Mouse (Mus musculus) c-Kit-positive CD71-positive TER-119-positive erythroid progenitor cells, embryonic 14.5 days (primary cell): ENCODE results near the gene B3galt5.
A peak's percentile ranks its signal among the peaks of the same experiment; 100 is the strongest.

Experiments
- DNase-seq: peaks from one replicate; pipeline ENCODE4 v3.0.0-alpha.2; 2013; ENCODE audit warnings: low spot score

The B3galt5 gene

DNA sequence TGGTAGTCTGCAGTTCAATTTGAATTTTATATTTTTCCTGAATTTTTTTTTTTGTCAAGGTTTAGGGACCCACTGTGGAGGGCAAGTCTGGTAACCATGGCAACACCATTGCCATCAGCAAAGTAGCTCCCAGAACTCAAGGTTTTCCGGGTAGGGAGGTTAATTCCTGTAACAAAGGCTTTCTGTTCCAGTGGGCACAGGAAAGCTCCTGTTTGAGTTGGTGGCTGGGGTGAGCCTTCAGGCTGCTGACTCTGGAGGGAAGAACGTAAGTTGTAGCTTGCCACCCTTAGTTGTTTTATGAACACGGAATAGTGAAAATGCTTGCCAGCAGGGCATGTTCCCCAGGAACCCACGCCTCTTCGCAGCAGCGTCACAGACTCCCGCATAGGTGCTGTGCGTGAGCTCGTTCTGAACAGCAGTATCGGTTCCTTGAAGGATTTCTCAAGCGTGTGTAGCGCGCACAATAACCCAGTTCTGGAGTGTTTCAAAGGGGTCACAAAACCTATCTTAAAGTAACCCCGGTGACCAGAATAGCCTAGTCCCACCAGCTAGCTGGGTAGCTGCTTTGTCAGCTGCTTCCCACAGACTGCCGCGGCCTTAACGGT, at the start of gene B3galt5:
Gene B3galt5 (plus strand): TSS at position 436 of the 605 bp plus-strand sequence.
- DNase-seq = no peak

DNA sequence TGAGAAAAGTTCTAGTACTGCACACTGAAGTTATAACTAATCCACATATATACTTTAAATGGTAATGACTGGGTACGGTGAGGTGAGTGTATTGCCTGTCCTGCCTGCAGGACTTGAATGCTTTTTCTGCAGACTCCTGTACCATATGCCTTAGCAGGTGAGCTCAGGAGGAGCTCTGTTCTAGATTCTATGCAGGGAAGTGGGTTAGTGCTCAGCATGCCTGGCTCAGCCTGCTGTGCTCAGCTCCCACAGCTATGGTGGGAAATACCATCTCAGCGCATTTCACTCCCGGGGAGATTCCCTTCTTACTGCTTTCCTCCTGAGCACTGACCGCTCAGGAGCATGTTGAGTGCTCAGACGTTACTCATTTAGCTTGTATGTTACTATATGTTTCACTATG, 48.0 kb upstream of the B3galt5 start:
- no peak for DNase-seq

DNA sequence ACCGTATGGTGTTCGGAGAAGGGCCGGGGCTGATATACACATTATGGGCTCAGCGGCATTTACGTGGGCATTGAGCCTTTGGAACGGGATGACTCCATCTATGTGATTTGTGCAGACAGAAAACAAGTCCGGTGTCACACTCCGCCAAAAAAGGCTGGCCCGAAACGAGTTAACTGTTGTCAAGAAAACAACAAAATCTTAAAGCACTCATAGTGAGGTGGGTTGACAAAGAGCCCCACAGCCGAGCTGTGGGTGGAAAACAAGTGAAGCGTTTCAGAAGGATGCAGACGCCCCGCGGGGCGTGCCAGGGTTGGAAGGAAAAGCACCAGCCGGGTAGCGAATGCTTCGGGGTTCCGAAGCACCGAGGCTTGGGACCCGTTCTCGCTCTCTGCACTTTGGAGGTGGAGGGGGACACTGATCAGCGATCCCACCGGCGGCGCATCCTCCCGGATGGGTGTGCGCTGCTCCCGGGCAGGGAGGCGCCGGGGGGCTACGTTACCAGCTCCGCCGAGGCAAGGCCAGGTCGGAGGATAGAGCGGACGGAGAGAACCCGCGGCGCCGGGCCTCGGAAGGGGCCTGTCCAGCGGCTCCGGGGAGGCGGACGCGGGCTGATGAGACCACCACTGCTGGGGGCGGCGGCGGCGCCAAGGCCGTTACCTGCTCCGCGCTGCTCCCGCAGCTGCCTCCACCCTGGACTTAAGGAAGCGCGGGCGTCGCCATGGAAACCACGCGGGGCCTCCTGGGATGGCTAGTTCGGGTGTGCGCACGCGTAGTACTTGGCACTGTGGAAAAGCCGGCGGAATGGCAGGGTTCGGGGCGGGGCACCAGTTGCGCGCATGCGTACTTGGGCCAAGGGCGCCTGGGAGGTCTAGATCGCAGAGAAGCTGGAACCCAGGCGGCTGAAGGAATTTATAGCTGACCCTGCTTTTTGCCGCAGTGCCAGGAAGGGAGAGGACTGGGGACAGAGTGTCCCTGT, 43.8 kb upstream of the B3galt5 start, which contains the start of gene Lca5l:
Gene Lca5l (minus strand): TSS at position 741 of the 976 bp plus-strand sequence.
- peak; percentile 97 for DNase-seq

DNA sequence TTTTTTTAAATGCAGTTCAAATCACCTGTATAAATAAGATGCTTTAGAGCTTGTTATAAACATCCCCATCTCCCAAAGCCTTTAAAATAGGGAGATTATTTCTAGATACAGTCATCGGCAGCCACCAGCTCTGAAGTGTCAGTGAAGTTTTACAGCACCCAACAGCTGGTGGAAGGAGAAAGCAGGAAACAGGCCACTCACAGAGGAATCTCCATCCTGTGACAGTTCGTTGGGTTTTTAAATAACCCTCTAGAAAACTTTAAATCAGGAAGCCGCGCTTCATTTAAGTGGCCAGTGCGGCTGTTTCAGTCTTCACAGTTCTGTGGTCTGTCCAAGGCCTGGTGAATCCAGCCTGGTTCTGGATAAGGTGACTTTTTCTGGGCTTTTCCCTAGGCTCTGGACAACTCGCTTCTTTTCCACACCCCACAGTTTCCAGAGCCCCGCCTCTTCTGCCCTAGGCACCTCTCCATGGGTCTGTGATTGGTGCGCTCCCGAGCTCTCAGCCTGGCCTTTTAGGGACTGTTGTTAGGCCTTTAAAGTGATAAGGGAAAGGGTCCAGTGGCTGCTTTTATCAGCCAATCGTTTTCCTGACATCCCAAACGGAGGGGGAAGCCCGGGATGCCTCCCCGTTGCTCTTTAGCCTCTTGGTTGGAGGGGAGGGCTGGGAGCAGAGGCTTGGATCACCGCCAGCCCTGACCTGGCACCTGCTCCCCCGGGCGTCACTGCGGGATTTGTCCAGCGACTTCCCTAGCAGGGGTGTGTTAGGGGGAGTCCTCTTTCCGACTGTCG, 35.5 kb upstream of the B3galt5 start, which contains the start of gene Sh3bgr:
Gene Sh3bgr (plus strand): TSS at position 538 of the 789 bp plus-strand sequence.
- DNase-seq = no peak

DNA sequence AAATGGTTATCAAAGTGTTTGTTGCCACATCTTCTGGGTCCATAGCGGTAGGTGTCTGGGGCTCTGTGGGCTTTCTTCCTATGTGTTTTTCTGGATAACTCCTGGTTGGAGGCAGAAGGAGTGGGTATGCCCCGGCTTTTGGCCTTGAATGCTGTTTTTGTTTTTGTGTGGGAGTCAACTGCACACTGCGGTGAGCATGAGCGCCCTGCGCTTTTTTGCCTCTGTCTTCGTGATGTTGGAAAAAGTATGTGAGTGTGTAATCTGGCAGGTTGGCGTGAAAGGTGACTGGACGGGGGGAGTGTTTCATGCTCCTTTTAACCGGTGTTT, 34.9 kb upstream of the B3galt5 start:
- no peak for DNase-seq

DNA sequence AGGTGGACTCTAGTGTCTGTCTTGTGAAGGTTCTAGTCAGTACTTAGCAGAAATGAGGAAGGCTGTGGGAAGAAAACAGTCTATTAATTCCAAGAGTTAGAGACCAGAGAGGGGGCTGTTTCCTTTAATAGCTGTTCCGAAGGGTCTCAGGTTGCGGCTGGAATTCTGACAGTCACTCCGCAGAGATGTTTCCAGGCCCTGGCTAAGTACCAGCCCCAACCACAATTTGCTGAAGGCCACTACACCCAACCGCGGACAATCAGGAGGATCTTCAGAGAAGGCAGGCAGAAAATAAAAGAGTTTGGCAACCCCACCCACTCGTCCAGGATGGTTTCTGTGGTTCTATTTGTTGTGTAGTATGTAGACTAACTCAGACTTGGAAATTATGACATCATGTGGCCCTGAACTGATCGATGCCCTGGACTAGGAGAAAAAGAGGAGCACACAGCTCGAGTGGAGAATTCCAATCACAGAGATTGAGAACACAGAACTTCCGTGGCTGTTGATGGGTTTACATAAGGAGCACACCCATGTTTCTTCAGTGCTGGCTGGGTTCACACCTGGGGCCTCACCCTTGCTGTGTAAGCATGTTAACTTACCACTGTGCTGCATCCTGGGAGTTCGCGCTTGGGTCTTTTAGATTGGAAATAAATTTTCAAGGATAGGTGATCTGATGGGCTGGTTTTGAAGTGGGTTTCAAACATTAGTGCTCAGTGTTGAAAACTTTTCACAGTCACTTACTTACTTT, 33.9 kb upstream of the B3galt5 start:
- no peak for DNase-seq

DNA sequence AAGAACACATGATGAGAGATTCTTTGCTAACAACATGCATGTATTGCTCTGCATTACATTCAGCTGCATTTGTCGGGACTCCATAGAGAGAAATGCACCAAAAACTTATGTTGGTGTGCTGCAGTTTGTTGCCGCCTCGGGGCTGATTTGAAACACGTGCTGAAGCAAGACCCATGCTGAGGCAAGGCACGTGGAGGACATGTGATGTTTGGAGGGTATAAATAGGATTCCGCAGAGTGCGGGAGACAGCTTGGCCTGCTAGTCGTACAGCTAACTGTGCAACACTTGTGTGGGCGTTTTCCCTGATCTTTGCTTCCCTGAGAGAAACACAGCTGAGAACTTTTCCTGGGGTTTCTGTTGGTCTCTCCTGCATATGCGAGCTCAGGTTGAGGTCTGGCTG, 25.8 kb upstream of the B3galt5 start:
- DNase-seq = no peak

DNA sequence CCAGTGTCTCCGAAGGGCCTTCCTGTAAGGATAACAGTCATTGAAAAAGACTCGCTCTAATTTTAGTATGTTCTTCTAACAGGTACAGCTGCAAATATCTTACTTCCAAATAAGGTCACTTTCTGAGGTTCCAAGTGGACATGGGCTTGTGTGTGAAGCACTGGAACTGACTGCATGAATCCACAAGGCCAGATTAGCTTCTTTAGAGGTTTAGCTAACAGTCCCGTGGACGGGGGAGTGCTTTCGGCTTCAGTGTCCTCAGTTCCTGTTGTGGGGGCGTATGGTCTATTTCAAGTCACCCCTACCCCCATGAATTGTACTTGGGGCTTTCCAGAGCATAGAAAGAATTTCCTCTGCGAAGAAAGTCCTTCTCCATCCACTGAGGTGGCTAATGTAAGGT, 24.7 kb upstream of the B3galt5 start:
- DNase-seq = no peak

DNA sequence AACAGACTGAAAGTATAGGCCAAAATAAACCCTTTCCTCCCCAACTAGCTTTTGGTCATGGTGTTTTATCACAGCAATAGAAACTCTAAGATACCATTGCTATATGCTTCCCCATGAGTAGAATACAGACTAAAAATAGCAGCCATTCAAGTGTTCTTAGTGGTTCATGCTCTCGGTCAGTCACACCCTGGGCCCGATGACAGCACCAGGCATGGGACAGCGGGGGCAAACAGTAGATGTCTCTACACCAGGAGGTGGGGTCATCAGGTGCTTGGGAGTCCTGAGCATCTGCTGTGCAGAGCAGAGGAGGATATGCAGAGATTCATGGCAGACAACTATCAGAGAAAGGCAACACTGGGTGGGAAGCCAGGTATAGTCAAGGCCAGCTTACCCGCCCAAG, 22.6 kb upstream of the B3galt5 start:
- no peak for DNase-seq

DNA sequence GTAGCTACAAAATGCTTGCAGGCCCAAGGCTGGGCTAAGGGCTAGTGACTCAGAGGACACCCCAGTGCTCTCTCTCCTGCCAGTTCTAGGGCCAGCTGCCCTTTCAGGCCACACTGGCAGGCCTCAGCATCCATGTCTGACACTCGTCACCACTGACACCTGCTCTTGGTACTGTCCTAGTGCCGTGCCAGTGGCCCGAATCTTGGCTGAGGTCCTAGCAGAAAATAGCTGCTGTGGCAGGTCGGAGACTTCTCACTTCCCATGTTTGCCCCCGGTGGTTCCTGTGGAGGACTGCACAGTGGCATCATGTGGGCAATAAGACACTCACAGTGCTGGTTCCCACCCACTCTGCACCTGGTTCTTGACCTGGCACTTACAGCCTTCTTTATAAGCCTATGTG, 14.1 kb upstream of the B3galt5 start:
- no peak for DNase-seq

DNA sequence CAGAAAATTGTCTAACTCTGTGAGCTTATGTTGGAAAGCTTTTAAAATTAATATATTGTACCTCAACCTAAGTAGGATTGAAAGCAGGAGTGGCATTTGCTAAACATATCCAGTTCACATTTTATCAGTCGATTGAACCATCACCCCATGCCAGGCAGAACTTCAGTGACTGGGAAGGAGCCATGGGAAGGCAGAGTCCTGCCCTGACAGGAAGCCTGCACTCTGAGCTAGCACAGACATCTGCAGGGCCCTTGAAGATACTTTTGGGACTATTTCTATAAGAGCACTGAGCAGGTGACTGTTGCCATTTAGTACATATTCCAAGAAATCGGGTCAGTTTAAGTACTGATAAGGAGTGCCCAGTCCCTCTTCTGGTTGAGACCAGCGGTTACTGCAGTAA, 13.6 kb upstream of the B3galt5 start:
- no peak for DNase-seq

DNA sequence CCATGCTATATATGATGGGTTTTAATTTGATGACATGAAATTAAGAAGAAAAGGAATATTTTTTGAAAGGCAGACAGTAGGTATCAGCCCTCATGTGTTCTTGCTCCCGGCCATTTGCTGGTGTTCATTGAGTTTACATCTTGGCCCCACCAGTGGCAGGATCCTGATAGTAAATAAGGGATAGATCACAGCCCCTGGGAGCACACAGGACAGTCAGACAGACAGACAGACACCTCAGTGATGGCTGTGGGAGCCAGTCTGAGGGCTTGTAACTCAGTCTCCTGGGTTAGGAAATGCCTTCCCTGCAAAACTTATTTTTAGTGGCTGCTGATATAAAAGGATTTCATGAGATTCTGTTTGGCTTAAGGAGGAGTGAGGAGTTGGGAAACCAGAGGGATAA, 13.1 kb upstream of the B3galt5 start:
- DNase-seq = no peak

DNA sequence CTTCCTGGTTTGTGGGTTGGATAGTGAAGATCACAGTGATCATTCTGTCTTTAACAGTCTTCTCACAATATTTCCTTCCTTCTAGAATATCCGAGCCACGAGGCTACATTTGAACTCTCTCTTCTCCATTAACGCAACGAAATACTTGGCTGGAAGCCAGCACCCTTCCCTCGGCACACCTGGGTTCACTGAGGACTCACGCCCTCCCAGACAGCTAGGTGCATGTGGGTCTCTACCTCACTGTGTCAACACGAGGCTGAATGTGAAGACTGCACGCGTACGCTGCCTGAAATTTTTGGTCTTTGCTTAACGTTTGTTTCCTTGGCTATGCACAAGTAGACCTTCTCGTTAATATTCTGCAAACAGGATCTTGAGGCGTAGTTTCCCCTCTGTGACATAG, 7.2 kb upstream of the B3galt5 start:
- no peak for DNase-seq

DNA sequence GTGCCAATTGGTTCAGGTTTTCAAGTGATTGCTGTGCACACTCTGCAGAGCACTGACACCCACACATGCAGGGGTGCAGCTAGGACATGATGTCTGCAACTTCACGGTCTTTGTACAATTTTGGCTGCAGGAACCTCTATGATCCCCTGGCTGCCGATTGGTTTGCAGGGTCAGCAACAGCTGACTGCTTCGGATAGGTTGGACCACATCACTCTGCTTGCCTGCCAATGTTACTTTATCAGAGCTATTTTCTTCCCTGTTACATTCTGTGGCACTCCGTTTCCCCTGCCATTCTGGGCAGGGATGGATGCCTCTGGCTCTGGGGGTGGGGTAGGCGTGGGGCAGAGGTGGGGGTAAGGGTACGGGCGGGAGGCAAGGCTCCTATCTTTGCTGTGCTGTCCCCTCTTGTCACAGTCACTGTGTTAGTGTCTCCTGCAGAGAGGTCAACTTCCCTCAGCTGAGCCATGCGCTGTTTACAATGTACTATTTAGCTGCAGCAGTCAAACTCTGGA, 6.5 kb upstream of the B3galt5 start:
- DNase-seq = no peak

DNA sequence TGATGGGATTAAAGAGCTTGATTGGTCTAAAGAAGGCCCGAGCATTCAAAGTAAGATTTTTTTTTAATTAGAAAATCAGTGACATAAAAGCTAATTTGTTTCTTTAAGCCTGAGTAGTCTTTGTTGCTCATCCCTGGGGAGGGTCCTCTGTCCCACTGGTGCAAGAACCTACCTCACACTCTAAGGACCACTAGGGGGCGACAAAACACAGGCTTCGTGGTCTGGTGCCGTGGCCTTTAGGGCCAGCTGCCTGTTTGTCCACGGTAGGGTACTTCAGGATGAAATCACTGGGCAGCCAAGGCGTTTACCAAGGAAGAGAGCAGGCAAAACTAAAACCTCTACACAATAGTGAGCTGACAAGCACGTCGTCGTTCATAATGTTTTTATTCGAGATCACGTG, 5.2 kb upstream of the B3galt5 start:
- peak; percentile 38 for DNase-seq

DNA sequence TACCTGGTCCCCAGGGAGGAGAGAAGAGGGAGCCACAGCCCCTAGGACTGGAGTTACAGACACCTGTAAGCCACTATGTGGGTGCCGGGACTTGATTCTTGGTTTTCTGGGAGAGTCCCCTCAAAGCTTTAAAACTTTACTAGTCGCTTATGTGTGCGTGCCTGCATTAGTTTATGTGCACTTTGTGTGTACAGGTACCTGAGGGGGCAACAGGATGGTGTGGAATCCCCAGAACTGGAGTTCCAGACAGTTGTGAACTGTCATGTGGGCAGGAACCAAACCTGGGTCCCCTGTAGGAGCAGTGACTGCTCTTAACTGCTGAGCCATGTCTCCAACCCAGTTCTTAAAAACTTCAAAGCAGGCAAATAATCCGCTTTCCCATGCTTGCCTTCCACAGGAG, 4.3 kb upstream of the B3galt5 start:
- DNase-seq = no peak

DNA sequence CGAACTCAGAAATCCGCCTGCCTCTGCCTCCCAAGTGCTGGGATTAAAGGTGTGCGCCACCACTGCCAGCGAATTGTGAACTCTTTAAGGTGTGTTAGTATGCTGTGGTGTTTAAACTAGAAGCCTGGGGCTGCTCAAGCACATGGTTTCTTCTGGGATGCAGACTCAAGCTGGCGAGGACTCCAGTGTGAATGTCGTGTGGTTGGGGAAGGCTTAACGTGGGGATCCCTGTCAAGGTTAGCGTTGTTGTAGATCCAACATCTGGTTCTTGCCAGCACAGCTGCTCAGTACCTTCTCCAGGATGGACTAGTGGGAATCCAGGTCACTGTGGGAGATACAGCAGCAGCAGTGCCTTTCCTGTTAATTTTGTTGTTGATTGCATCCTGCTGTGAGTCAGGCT, 3.6 kb upstream of the B3galt5 start:
- DNase-seq = no peak

DNA sequence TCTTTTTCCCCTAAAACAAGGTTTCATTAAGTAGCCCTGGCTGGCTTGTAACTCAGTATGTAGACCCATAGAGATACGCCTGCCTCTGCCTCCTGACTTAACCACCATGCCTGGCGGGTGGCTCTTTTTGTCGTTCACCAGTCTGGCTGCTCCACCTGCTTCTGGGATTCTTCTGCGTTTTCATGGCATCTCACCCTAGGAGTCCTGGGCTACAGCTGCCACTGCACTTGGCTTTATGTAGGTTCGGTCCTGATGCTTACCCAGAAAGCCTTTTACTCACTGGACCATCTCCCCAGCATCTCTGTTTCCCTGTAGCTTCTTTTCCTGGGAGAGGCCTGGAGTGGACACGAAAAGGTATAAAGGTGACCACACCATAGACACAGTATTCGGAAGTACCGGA, 1.6 kb upstream of the B3galt5 start:
- DNase-seq = no peak

DNA sequence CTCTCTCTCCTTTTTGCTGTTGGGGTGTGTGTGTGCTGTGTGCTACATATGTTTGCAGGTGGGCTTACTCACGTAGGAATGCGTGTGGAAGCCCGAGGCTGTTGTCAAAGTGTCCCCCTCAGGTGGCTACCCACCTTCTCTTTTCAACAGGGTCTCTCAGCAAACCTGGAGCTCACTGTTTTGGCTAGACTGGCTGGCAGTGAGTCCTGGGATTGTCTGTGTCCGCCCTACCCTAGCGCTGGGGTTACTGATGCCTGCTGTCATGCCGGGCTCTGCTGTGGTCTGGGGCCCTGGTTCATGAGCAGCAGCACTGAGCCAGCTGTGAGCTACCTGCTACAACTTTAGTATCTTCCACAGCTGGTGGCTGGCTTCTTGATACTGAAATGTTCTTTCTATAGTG, 8.9 kb downstream of the B3galt5 start:
- no peak for DNase-seq

DNA sequence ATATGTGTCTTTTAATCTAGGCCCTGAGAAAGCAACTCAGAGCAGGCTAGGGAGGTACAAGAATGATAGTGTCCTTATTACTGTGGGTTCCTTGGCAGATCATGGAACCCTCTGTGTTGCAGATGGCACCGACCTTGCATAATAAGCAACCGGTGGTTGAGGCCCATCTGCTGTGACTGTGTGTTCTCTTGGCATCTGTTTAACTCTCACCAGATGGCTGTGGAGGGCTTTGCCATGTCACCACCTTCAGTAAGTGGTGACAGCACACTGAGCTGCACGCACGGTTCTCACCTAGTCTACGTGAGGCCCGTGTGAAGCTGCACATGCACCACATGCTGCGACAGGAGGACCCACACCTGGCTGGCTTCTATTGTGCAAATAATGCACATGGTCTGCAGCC, 14.0 kb downstream of the B3galt5 start:
- DNase-seq = no peak

DNA sequence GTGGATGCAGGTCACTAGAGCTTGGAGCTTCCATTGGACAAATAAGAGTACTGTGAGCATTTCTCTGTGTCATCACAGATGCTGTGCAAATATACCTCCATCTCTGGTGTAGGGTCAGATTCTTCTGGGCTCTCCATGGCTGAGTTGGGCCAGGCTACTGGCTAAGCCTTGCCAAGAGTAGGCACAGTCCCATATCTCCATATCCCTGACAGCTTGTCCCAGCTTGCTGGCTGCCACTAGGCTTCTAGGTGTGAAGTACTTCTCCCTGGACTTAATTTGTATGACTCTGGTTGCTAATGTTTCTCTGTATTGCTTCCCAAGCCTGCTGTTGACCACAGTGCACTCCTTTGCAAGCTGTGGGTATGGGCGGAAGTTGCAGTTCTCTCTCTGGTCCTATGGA, 16.5 kb downstream of the B3galt5 start:
- DNase-seq = no peak

DNA sequence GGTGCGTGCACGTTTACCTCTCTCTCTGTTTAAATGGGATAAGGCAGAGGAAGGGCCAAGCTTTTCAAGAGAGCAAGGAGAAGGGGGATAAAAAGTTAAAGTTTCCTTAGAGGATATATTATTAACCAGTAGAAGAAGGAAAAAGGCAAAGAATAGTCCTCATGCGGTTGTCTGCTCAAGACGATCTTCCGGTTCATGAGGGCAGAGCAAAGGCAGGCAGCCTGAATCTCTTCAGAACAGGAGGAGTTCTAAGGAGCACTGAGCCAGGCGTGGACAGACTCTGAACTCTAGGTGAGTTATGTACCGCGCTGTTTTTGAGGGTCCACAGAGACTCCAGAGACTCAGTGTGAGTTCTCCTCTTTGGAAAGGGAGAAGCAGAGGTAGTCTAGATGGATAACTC, 22.8 kb downstream of the B3galt5 start:
- DNase-seq = no peak
